ENCODE assay signal across 35 mouse cellular contexts in the genomic region with DNA sequence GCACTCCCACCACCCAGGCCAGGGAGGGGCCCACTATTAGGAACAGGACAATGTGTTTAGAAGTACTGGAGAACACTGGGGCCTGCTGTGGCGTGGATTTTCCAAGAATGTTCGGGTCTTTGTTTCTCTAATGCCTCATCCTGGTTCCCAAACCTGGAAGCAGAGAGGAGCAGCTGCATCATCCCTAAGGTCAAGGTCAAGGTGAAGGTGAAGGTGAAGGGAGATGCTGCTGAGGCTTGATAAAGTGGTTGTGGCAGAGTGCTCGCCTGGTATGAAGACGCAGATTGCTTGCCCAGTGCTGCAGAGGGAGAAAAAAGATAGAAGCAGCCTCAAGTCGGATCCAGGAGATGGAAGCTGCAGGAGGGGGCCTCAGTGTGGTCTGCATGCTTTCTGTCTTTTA. TPM values are rescaled to one million over a fixed set of nuclear protein-coding genes. Genes with fewer than 3 reads are reported as not detected.
"Had no signal": no experiment of that assay in that cellular context is flagged by ENCODE, and none has a peak within 500 bp of the region (broad histone marks: within the 10 kb centered on the region; RNA-seq: fewer than 3 reads in every experiment).

No protein-coding gene starts in this region.

- H3K9ac ChIP-seq: limb, embryonic 12.5 days; limb, embryonic 13.5 days; limb, embryonic 15.5 days; liver, embryonic 12.5 days; liver, embryonic 13.5 days; liver, embryonic 14.5 days; liver, embryonic 15.5 days; liver, postnatal 0 days; lung, embryonic 14.5 days; lung, embryonic 15.5 days; midbrain, embryonic 12.5 days; midbrain, embryonic 13.5 days; midbrain, embryonic 15.5 days; neural tube, embryonic 12.5 days; neural tube, embryonic 13.5 days had no signal

- H3K27ac ChIP-seq: limb, embryonic 10.5 days; limb, embryonic 12.5 days; limb, embryonic 13.5 days; limb, embryonic 15.5 days; liver, embryonic 12.5 days; liver, embryonic 13.5 days; liver, embryonic 14.5 days; liver, embryonic 15.5 days; lung, embryonic 15.5 days; macrophage; midbrain, embryonic 10.5 days; midbrain, embryonic 12.5 days; midbrain, embryonic 13.5 days; midbrain, embryonic 15.5 days; neural tube, embryonic 12.5 days; neural tube, embryonic 13.5 days had no signal

- H3K27me3 ChIP-seq: limb, embryonic 12.5 days; limb, embryonic 13.5 days; liver, embryonic 12.5 days; liver, embryonic 13.5 days; liver, embryonic 15.5 days; lung, embryonic 15.5 days; midbrain, embryonic 12.5 days; midbrain, embryonic 13.5 days; midbrain, embryonic 15.5 days; neural tube, embryonic 12.5 days; neural tube, embryonic 13.5 days had no signal

- H3K4me1 ChIP-seq: limb, embryonic 12.5 days; limb, embryonic 13.5 days; limb, embryonic 15.5 days; liver, embryonic 12.5 days; liver, embryonic 13.5 days; liver, embryonic 15.5 days; lung, embryonic 15.5 days; midbrain, embryonic 10.5 days; midbrain, embryonic 12.5 days; midbrain, embryonic 13.5 days; midbrain, embryonic 15.5 days; neural tube, embryonic 12.5 days had no signal

- H3K36me3 ChIP-seq: limb, embryonic 10.5 days; limb, embryonic 12.5 days; limb, embryonic 13.5 days; limb, embryonic 15.5 days; liver, embryonic 12.5 days; liver, embryonic 13.5 days; liver, embryonic 15.5 days; lung, embryonic 15.5 days; midbrain, embryonic 10.5 days; midbrain, embryonic 12.5 days; midbrain, embryonic 13.5 days; midbrain, embryonic 15.5 days; neural tube, embryonic 12.5 days; neural tube, embryonic 13.5 days had no signal

- H3K9me3 ChIP-seq: limb, embryonic 10.5 days; limb, embryonic 12.5 days; limb, embryonic 15.5 days; liver, embryonic 12.5 days; liver, embryonic 13.5 days; liver, embryonic 15.5 days; lung, embryonic 15.5 days; midbrain, embryonic 10.5 days; midbrain, embryonic 12.5 days; midbrain, embryonic 13.5 days; midbrain, embryonic 15.5 days; neural tube, embryonic 12.5 days; neural tube, embryonic 13.5 days had no signal

- H3K4me2 ChIP-seq: limb, embryonic 12.5 days; limb, embryonic 13.5 days; limb, embryonic 15.5 days; liver, embryonic 11.5 days; liver, embryonic 12.5 days; liver, embryonic 13.5 days; liver, embryonic 15.5 days; lung, embryonic 14.5 days; lung, embryonic 15.5 days; midbrain, embryonic 12.5 days; midbrain, embryonic 13.5 days; midbrain, embryonic 15.5 days; neural tube, embryonic 12.5 days; neural tube, embryonic 13.5 days had no signal

- ATAC-seq: liver, embryonic 12.5 days; liver, postnatal 0 days; lung, postnatal 0 days; midbrain, embryonic 13.5 days; midbrain, embryonic 15.5 days had no signal

- DNase-seq: left cerebral cortex, postnatal 4 days; liver; liver, embryonic 13.5 days; liver, postnatal 0 days; lung, adult 18-20 months; lung, adult 2 months; lung, embryonic 14.5 days; lung, postnatal 10 days; lung, postnatal 14 days; lung, postnatal 36 days; lung, postnatal 4 days; midbrain, embryonic 14.5 days had no signal

- H3K4me3 ChIP-seq: limb, embryonic 10.5 days; limb, embryonic 12.5 days; limb, embryonic 13.5 days; limb, embryonic 15.5 days; liver, embryonic 12.5 days; liver, embryonic 13.5 days; liver, embryonic 15.5 days; lung, embryonic 15.5 days; megakaryocyte, embryonic 14.5 days; midbrain, embryonic 10.5 days; midbrain, embryonic 12.5 days; midbrain, embryonic 13.5 days; midbrain, embryonic 15.5 days; myocyte; neural tube, embryonic 12.5 days; neural tube, embryonic 13.5 days had no signal

RNA-seq across cellular contexts. Expression of a gene that starts 16.0 kb away (rescaled TPM):
- polyA plus RNA-seq: macrophage had no signal

RNA-seq across cellular contexts. Expression of a gene that starts 44.5 kb away (rescaled TPM):
- polyA plus RNA-seq: limb, embryonic 10.5 days; limb, embryonic 11.5 days; limb, embryonic 12.5 days; limb, embryonic 13.5 days; liver, adult 2 months; liver, embryonic 12.5 days; liver, embryonic 13.5 days; liver, embryonic 14.5 days; liver, embryonic 15.5 days; liver, embryonic 16.5 days; liver, postnatal 0 days; lung, adult 2 months; lung, embryonic 14.5 days; lung, embryonic 15.5 days; lung, postnatal 0 days; macrophage; midbrain, embryonic 10.5 days; myocyte; neural tube, embryonic 11.5 days had no signal
